Mouse (Mus musculus) right cerebral cortex, adult 18-20 months (tissue): ENCODE results near the gene Arl16.

Experiments used
- DNase-seq: peaks from one replicate; pipeline ENCODE4 v3.0.0; 2022; ENCODE audit warnings: mixed read lengths

Arl16 gene

GRCm38 (mm10) chr11:120491317-120492023 is 24.1 kb upstream of the Arl16 start, which contains the start of gene Slc25a10:
TSS of gene Slc25a10 (plus strand) at chr11:120491840.
- peak; percentile 92 for DNase-seq

DNA sequence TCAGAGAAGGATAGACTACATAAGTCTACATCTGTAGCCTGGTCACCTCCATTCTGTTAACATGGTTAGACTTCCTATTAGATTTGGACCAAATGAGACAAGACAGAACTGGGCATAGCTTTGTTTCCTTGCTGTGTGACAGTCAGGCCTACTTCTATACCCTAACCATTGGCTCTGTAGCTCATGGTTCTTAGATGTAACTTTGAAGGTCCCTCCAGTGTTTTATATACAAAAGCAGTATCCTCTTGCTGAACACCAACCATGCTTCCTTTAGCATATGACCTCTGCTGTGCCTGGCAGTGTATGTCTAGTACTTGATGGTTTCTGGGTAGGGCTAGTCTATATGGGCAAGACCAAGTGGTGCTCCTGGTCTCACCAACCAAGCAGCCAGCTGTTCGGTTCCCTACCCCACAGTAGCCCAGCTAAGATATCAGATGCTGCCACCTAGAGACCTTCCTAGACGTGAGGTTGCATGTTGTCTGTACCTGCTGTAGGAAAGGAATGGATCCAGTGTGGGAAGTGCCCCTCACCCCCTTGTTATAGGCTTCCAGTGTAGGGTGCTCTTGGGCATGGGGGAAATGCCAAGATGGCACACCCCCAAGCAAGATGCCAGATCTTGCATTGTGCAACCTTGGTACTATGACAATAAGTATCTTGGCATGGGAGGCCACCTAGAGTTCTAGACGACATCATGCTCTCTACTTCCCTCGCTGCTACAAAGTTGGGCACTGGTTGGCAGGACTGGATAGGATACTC is 23.1 kb upstream of the Arl16 start:
- no peak for DNase-seq

GRCm38 (mm10) chr11:120489054-120489761 is 21.8 kb upstream of the Arl16 start:
- peak; percentile 71 for DNase-seq

- no peak for DNase-seq
Measured at GRCm38 (mm10) chr11:120488516-120488915, 21.1 kb upstream of the Arl16 start.

DNA sequence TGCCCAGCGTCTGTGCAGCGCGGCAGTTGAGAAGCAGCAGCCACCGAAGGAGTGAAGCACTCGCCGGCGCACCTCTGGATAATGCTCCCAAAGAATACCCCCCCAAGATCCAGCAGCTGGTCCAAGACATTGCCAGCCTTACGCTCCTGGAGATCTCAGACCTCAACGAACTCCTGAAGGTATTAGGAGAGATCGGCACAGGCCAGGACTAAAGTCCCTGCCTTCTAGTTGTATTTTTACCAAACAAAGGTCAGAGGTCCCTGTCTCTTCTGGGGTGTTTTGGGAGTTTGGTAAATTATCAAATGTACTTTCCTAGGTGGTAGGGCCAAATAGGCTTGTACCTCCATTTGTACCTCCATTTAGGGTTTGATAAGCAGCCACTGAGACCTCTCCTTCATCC is 17.8 kb upstream of the Arl16 start:
- DNase-seq = no peak

DNA sequence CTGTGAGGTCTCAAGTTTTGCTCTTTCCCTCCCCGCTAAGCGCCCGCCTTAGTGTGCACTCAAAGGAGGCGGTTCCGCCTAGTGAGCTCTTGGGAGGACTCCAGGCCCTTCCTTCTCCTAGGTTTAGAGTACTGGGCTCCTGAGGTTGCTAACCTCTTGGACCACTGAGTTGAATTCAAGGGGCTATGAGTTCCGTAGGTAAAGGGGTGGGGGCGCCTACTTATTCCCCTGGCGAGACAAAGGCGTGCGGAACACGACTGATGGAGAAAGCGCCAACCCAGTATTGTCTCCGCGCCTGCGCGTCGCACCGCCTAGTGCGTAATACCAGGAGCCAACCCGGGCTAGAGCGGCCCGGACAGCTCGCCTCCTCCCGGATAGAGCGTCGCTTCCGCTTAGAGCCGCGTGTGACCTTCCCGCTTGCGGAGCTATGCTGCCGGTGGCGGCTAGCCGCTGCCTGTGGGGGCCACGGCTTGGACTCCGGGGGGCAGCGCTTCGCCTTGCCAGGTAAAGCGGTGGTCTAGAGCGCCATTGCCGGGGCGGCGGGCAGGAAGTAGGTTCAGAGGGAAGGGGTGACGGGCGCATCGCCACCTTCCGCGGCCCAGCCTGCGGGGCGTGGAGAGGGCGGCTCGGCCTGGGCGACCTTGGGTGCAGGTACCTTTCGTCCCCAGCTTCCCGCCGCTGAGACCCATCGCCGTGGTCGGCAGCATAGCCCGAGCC is 17.0 kb upstream of the Arl16 start, which contains the start of gene Mrpl12:
Gene Mrpl12 (plus strand): TSS at position 349 of the 717 bp plus-strand sequence.
- peak; percentile 93 for DNase-seq

- no peak for DNase-seq
Measured at GRCm38 (mm10) chr11:120483448-120483934, 16.1 kb upstream of the Arl16 start.

DNA sequence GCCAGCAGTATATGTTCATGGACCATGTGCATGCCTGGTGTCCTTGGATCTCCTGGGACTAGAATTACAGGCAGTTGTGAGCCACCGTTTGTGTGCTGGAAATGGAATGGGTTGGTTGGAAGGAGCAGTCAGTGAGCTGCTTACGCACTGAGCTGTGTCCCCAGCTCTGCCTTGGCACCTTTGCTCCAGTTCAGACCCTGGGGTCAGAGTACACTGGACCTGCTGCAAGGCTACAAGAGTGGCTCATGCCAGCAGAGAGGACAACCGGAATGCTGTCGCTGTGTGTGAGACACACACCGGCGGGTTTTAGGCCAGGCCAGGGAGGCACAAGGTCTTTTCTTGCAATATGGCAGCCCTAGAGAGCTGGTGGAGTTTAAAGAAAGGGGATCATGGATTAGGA is 4.6 kb upstream of the Arl16 start:
- no peak for DNase-seq

DNA sequence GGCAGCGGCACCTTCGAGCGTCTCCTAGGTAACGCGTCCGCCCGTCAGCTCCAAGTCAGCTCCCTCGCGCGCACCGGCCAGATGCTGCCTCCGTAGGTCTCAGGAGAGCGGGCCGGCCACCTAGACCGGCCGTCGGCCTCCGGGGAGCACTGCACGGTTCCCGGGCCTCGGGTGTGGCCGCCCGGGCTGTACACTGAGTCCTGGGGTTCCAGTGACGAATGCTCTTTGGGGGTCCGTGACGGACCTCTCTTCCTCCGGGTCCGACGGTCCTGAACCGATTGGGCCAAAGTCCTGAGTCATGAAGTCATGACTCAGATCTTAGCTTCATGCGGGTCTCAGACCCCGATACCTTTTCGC is 307 bp upstream of the Arl16 start:
- no peak for DNase-seq

DNA sequence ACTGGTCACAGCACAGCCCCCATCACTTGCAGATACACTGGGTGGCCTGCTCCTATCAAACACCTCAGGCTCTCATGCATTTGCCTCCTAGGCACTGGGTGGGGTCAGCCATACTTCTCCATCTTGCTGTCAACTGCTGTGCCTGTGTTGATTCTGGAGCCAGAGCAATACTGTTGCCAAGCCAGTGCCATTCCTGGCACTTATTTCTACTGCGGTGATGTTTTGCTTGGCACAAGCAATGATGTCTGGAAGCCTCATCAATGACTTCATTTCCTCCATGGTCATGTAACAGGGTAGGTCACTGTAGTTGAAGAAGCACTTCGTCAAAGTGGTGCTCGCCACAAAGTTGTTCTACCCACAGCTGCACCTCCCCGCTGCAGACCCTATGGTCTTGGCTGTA is 1.9 kb downstream of the Arl16 start:
- DNase-seq = no peak

DNA sequence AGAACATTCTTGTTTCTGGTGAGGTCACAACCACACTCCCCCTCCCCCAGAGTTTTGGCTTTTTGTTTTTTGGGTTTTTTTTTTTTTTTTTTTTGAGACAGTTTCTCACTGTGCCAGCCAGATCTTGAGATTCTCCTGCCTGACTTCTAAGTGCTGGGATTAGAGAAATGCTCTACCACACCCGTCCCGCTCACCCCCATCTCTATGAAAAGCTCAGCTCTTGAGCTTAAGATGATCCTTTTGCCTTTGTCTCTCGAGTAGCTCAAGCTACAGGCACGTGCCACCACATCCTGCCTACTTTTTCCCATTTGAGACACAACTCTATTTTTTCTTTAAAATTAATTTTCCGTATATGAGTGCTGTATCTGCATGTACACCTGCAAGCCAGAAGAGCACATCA is 3.0 kb downstream of the Arl16 start:
- no peak for DNase-seq

GRCm38 (mm10) chr11:120463536-120463935 is 3.9 kb downstream of the Arl16 start:
- no peak for DNase-seq

DNA sequence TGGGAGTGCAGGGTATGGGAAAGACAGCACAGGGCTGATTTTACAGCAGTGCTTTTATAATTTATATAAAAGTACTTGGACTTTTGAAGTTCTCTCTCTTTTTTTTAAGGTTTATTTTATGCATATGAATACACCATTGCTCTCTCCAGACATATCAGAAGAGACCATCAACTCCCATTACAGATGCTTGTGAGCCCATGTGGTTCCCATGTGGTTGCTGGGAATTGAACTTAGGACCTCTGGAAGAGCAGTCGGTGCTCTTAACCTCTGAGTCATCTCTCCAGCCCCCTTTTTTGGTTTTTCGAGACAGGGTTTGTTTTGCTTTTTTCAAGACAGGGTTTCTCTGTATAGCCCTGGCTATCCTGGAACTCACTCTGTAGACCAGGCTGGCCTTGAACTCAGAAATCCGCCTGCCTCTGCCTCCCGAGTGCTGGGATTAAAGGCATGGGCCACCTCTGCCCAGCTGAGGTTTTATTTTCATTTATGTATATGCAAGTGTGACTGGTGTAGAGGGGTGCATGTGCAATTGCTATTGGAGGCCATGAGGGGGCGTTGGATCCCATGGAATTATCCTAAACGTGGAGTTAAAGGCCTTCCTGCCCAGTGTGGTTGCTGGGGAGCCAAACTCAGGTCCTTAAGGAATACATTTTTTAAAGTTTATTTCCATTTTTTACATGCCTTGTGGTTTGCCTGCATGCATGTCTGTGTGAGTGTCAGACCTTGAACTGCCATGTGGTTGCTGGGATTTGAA is 8.4 kb downstream of the Arl16 start:
- DNase-seq = no peak

DNA sequence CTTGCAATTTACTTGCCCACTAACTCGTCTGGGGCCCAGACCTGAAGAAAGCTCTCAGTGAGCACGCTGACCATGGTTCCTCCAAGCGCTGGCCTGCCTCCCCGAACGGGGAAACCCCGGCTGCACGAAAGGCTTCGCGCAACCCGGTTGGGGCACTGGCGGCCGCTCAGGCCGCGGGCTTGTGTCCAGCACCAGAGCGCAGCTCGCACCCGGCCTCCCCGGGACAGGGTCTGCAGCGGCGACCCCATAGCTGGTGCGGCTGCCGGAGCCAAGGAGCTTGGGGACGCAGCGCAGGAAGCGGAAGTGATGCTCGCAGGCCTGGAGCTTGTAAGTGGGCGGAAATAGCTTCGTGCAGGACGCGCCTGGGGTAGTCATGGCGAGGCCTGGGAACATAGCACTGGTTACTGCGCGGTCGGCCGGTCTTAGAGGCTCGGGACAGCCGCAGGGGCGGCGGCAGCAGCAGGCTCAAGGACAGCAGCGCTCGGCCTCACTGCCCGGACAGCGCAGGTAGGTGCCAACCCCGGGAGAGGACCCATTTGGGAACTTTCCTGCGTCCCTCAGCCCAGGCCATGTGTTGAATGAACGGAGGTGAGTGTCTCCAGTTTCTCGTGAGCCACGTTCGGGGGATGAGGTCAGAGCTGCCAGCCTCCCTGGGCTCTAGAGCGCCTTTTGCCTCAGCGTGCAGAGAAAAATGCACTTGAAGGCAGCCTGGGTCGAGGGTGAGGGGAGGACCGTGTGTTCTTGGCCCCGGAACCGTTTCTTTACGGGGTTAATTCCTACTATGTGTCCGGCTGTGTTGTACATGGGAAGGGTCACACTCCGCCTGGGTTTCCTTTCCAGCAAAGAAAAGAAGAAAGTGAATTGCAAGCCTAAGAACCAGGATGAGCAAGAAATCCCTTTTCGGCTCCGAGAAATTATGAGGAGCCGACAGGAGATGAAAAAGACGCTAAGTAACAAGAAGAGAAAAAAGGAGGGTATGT is 9.3 kb downstream of the Arl16 start, which contains the start of the genes Oxld1 and Ccdc137:
Gene Oxld1 (minus strand): TSS at position 297 of the 980 bp plus-strand sequence.
Gene Ccdc137 (plus strand): TSS at position 344 of the 980 bp plus-strand sequence.
- DNase-seq = peak; percentile 76

GRCm38 (mm10) chr11:120457370-120457769 is 10.0 kb downstream of the Arl16 start:
- DNase-seq = no peak

GRCm38 (mm10) chr11:120455413-120455812 is 12.0 kb downstream of the Arl16 start:
- no peak for DNase-seq

DNA sequence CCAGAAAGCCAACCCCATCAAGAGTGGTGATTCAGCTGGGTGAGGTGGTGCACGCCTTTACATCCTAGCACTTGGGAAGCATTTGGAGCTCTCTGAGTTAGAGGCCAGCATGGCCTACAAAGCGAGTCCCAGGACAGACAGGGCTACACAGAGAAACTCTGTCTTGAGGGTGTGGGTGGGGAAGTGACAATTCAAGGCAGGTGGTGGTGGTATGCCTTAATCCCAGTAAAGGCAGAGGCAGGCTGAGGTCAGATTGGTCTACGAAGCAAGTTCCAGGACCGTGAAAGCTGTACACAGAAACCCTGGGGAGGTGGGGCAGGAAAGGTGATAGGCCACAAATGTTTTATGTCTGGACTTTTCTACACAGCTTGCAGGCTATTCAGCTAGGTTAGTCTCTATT is 12.4 kb downstream of the Arl16 start:
- no peak for DNase-seq

GRCm38 (mm10) chr11:120453306-120453705 is 14.1 kb downstream of the Arl16 start, which contains the start of gene Pde6g:
TSS of gene Pde6g (minus strand) at chr11:120453500.
- DNase-seq = no peak

- DNase-seq = no peak
Measured at GRCm38 (mm10) chr11:120452246-120452645, 15.2 kb downstream of the Arl16 start.

DNA sequence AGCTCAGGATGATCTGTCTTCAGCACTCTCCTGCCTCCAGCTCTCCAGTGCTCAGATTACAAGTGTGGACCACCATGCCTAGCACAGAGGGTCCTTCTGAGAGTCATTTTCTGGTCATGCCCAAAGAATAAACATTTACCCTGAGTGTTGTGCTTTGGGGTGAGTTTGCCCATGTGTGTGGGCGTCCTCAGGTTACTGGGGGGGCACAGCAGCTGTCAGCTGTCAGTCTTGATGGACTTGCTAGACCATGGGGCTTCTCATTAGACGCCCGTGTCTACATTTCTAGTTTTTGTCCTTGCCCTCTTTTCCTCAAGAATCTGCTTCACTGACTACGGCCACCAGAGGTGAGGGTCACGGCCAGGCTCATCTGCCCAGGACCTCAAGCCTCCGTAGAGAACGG is 20.2 kb downstream of the Arl16 start:
- DNase-seq = no peak

DNA sequence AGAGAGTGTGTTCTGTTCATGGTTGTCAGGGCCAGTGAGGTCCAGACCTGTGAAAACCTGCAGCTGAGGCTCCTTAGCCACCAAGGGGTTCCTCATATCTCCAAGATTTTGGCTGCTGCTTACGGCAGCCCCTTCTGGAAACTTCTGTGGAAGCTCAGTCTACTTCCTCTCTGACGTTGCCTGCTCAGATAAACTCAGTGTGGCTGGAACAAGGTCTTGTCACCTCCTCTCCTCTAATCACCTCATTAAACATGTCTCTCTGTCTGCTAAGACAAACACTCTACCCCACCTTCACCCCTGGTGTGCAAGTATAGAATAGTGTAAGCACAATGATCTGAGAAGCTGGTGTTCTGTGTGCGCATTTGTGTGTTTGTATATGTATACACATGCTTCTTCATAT is 21.9 kb downstream of the Arl16 start:
- DNase-seq = no peak
